Comparison of ENCODE assay signal across 26 mouse cellular contexts in genomic region chr13:47111185-47111584, GRCm38 (mm10). TPM values are rescaled to one million over a fixed set of nuclear protein-coding genes. Genes with fewer than 3 reads are reported as not detected.
A peak's percentile ranks its signal among the peaks of the same experiment; 100 is the strongest.
DNase-seq lines count a peak whose midpoint lies in the region; ATAC-seq lines count a peak whose summit lies in the region.
"Had no signal": no experiment of that assay in that cellular context is flagged by ENCODE, and none has a peak within 500 bp of the region (broad histone marks: within the 10 kb centered on the region; RNA-seq: fewer than 3 reads in every experiment).

No protein-coding gene starts in this region.

- 0 out of 2 replicates have a peak overlapping the region, but pooled peaks have one; percentile 26 for H3K27ac ChIP-seq in heart, embryonic 13.5 days (replicated peaks)
- no peak overlapping the region for H3K27ac ChIP-seq in heart, embryonic 12.5 days (ENCODE audit: poor library complexity, severe bottlenecking)
- peak overlapping the region; percentile 100 for H3K27ac ChIP-seq in liver, embryonic 15.5 days (replicated peaks)
- H3K27ac ChIP-seq: heart, embryonic 10.5 days; hindbrain, embryonic 10.5 days; layer of hippocampus, adult 2 months; limb, embryonic 13.5 days; neural tube, embryonic 12.5 days had no signal

- no peaks in the 10 kb centered on the region for H3K9me3 ChIP-seq in heart, embryonic 13.5 days
- H3K9me3 ChIP-seq in heart, embryonic 12.5 days (replicated peaks) = no peaks in the 10 kb centered on the region
- no peaks in the 10 kb centered on the region for H3K9me3 ChIP-seq in liver, embryonic 15.5 days (replicated peaks)
- H3K9me3 ChIP-seq: heart, embryonic 10.5 days; hindbrain, embryonic 10.5 days; limb, embryonic 13.5 days; neural tube, embryonic 12.5 days had no signal

- 55% methylated on average over 3 of the region's 3 CpGs for WGBS in heart, embryonic 13.5 days
- 68% methylated on average over 3 of the region's 3 CpGs for WGBS in heart, embryonic 12.5 days
- 35% methylated on average over 3 of the region's 3 CpGs for WGBS in liver, embryonic 15.5 days (ENCODE audit: insufficient replicate concordance)

- H3K4me2 ChIP-seq in heart, embryonic 13.5 days = no peak overlapping the region
- H3K4me2 ChIP-seq in heart, embryonic 12.5 days = no peak overlapping the region
- peak overlapping the region; percentile 78 for H3K4me2 ChIP-seq in liver, embryonic 15.5 days
- H3K4me2 ChIP-seq: limb, embryonic 13.5 days; midbrain, embryonic 11.5 days; neural tube, embryonic 12.5 days had no signal

- H3K27me3 ChIP-seq in heart, embryonic 13.5 days (replicated peaks) = no peaks in the 10 kb centered on the region
- H3K27me3 ChIP-seq in heart, embryonic 12.5 days (replicated peaks) = no peaks in the 10 kb centered on the region
- no peaks in the 10 kb centered on the region for H3K27me3 ChIP-seq in liver, embryonic 15.5 days
- H3K27me3 ChIP-seq: limb, embryonic 13.5 days; neural tube, embryonic 12.5 days had no signal

- peak; percentile 43 for DNase-seq in liver
- no peak for DNase-seq in MN1 (ENCODE audit: low spot score)
- DNase-seq in testis, postnatal 14 days (ENCODE audit: low spot score) = no peak
- DNase-seq in cerebellum, adult 11 months = no peak
- DNase-seq: adrenal gland, postnatal 14 days; cerebellum, adult 18-20 months; cerebellum, postnatal 14 days; gastrocnemius, postnatal 25 days; heart, adult 11 months; heart, postnatal 14 days; kidney, adult 18-20 months; kidney, postnatal 36 days; lung, adult 2 months; lung, postnatal 10 days had no signal

- no peaks in the 10 kb centered on the region for H3K36me3 ChIP-seq in heart, embryonic 13.5 days
- H3K36me3 ChIP-seq in heart, embryonic 12.5 days = no peaks in the 10 kb centered on the region
- H3K36me3 ChIP-seq in liver, embryonic 15.5 days (replicated peaks) = no peaks in the 10 kb centered on the region
- H3K36me3 ChIP-seq: heart, embryonic 10.5 days; hindbrain, embryonic 10.5 days; limb, embryonic 13.5 days; neural tube, embryonic 12.5 days had no signal

- H3K4me1 ChIP-seq in heart, embryonic 13.5 days = peaks cover 58% of the 10 kb centered on the region
- H3K4me1 ChIP-seq in heart, embryonic 12.5 days (replicated peaks) = peaks cover 46% of the 10 kb centered on the region
- H3K4me1 ChIP-seq in liver, embryonic 15.5 days (replicated peaks) = peaks cover 84% of the 10 kb centered on the region
- H3K4me1 ChIP-seq: neural tube, embryonic 12.5 days had no signal

- H3K9ac ChIP-seq in heart, embryonic 13.5 days = no peak overlapping the region
- H3K9ac ChIP-seq in heart, embryonic 12.5 days = no peak overlapping the region
- H3K9ac ChIP-seq in liver, embryonic 15.5 days = peak overlapping the region; percentile 41
- H3K9ac ChIP-seq: limb, embryonic 13.5 days; neural tube, embryonic 12.5 days had no signal

- ATAC-seq in heart, embryonic 13.5 days (ENCODE audit: extremely low read depth, insufficient number of reproducible peaks, low FRiP score, low TSS enrichment) = no peak
- no peak for ATAC-seq in heart, embryonic 12.5 days (ENCODE audit: insufficient number of reproducible peaks, low FRiP score)
- ATAC-seq in liver, embryonic 15.5 days (ENCODE audit: insufficient read depth) = peak; percentile 59
- ATAC-seq: forebrain, embryonic 14.5 days; hindbrain, embryonic 16.5 days; midbrain, embryonic 16.5 days had no signal

- no peak overlapping the region for H3K4me3 ChIP-seq in heart, embryonic 13.5 days
- no peak overlapping the region for H3K4me3 ChIP-seq in heart, embryonic 12.5 days
- H3K4me3 ChIP-seq in liver, embryonic 15.5 days (replicated peaks) = peak overlapping the region; percentile 25
- H3K4me3 ChIP-seq: heart, embryonic 10.5 days; hindbrain, embryonic 10.5 days; layer of hippocampus, adult 2 months; limb, embryonic 13.5 days; neural tube, embryonic 12.5 days had no signal

RNA-seq across cellular contexts. Expression of gene Dek, which starts 5.2 kb away (rescaled TPM):
- polyA plus RNA-seq in heart, embryonic 13.5 days (2015; fragmentation: Nextera tagmentation; extraction: Ambion mirVana) = 152 and 167 TPM in 2 replicates
- polyA plus RNA-seq in heart, embryonic 12.5 days (2016; fragmentation: Nextera tagmentation; extraction: Ambion mirVana) = 171 and 173 TPM in 2 replicates
- polyA plus RNA-seq in liver, embryonic 15.5 days (2015; fragmentation: Nextera tagmentation; extraction: Ambion mirVana) = 317 and 361 TPM in 2 replicates

RNA-seq across cellular contexts. Expression of gene Rnf144b, which starts 11.3 kb away (rescaled TPM):
- polyA plus RNA-seq in heart, embryonic 13.5 days (2015; fragmentation: Nextera tagmentation; extraction: Ambion mirVana) = 1.4 TPM in 2 replicates
- 1.6 and 1.9 TPM in 2 replicates for polyA plus RNA-seq in heart, embryonic 12.5 days (2016; fragmentation: Nextera tagmentation; extraction: Ambion mirVana)
- polyA plus RNA-seq in liver, embryonic 15.5 days (2015; fragmentation: Nextera tagmentation; extraction: Ambion mirVana) = 1.8 and 2.1 TPM in 2 replicates
